Mouse (Mus musculus): Measurements from ENCODE around the gene Rab11fip4. TPM values are rescaled to one million over a fixed set of nuclear protein-coding genes. Genes with fewer than 3 reads are reported as not detected.

Rab11fip4 gene
- polyA plus RNA-seq, 1 experiment from 2014 or later, result 0.14 TPM

DNA sequence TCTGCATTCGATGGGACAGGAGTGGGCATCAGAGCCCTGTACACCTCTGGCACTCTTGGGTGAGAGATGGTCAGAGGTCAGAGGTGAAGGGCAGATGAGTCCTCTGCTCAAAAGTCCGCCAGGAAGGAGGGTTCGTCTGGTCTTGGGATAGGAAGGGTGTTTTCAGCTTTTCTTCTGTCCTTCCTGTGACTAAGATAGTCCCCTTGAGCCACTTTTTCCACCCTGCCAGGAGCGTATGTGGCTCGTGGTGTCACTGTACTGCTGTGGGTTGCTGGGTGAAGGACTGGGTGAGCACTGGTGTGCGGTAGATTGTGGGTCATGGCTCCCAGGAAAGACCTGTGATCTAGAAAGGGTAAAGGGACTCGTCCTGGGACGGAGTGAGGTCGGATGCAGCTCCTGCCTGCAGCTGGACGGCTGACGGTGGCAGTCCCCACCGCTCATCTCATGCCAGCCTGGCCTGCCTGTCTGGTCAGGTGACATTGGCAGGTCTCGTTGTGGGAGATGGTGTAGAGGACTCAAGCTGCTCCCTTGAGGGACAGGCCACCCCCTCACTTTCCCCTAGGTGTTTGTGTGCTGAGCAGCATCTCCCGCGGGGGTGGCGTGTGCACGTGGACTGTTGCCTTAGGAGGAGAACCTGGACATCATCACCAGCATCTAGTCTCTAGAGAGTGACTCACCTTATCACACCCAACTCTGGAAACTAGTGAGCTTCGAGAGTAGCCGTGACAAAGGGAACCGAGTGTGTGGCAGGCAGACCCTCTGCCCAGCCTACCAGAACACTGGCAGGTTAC lies 87.5 kb downstream of the Rab11fip4 start:
- Histone ChIP-seq H3K27ac (replicated peaks in 1 of 2; ENCODE audit: control insufficient read depth in 1 of 2, insufficient read depth in 1 of 2, low read depth in 2 of 2, low read length in 2 of 2) (no peak overlapping the region), H3K4me2 (ENCODE audit: low read length) (no peak overlapping the region), H3K4me3 (ENCODE audit: control insufficient read depth in 1 of 2, insufficient read depth in 1 of 2, low read depth in 1 of 2, low read length in 2 of 2) (no peak overlapping the region), H3K27me3 (ENCODE audit: control insufficient read depth, insufficient read depth, low read length) (no peaks in the 10 kb centered on the region), H3K4me1 (ENCODE audit: control insufficient read depth in 2 of 2, insufficient read depth in 2 of 2, low read length in 2 of 2) (peaks cover 15 to 16% of the 10 kb centered on the region in 2 experiments), H3K9me3 (ENCODE audit: control insufficient read depth, low read length) (no peaks in the 10 kb centered on the region), H3K9ac (ENCODE audit: low read length) (no peak overlapping the region), H3K36me3 (ENCODE audit: control insufficient read depth, insufficient read depth, low read length) (no peaks in the 10 kb centered on the region)
- ATAC-seq (ENCODE audit: insufficient number of reproducible peaks, insufficient read depth, low FRiP score, low read depth), result no peak
- 74% methylated on average over 20 of the region's 20 CpGs for WGBS

DNA sequence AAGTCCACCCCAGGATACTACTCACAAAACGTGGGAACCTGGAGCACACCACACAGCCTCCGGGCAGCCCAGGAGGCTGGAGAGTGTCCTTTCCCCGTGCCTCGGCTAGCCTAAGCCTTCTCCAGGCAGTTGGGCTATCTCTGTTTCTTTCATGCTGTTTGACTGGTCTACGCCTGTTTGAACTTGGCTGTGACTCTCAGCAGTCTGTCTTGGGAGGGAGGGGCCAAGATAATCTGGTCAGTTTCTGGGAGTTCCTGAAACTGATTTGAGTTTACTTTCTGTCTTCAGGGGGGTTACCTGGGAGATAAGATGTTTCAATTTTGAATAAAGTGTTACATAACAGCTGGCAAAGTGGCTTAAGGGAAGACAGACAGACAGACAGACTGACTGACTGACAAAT lies 88.9 kb downstream of the Rab11fip4 start:
- Histone ChIP-seq H3K4me2 (ENCODE audit: low read length) (no peak overlapping the region), H3K9ac (ENCODE audit: low read length) (no peak overlapping the region), H3K36me3 (ENCODE audit: control insufficient read depth, insufficient read depth, low read length) (no peaks in the 10 kb centered on the region), H3K27me3 (ENCODE audit: control insufficient read depth, insufficient read depth, low read length) (no peaks in the 10 kb centered on the region), H3K9me3 (ENCODE audit: control insufficient read depth, low read length) (no peaks in the 10 kb centered on the region), H3K27ac (replicated peaks in 1 of 2; ENCODE audit: control insufficient read depth in 1 of 2, insufficient read depth in 1 of 2, low read depth in 2 of 2, low read length in 2 of 2) (no peak overlapping the region), H3K4me3 (ENCODE audit: control insufficient read depth in 1 of 2, insufficient read depth in 1 of 2, low read depth in 1 of 2, low read length in 2 of 2) (no peak overlapping the region), H3K4me1 (ENCODE audit: control insufficient read depth in 2 of 2, insufficient read depth in 2 of 2, low read length in 2 of 2) (peaks cover 7 to 10% of the 10 kb centered on the region in 2 experiments)
- ATAC-seq (ENCODE audit: insufficient number of reproducible peaks, insufficient read depth, low FRiP score, low read depth), result no peak
- 66% methylated on average over 5 of the region's 5 CpGs for WGBS

DNA sequence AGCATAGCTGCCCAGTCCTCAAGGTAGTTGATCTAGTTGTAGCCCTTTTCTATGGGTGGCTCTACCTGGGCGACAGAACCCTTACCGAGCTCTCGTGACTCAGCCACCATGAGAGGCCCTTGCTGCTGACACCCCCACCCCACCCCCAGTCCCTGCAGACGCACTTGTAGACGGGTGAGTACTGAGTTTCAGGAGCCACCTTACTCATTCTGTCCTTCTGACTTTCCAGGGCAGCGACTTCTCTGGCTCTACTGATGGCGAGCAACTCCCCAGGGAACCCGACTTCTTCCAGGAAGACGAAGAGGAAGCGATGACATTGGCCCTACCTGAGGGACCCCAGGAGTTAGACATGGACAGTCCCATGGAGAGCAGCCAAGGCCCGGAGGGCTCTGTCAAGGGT lies 89.5 kb downstream of the Rab11fip4 start:
- no peaks in the 10 kb centered on the region for H3K9me3 ChIP-seq (ENCODE audit: control insufficient read depth, low read length)
- peaks cover 2 to 6% of the 10 kb centered on the region in 2 experiments; a peak in 3 of 4 replicates for H3K4me1 ChIP-seq (ENCODE audit: control insufficient read depth in 2 of 2, insufficient read depth in 2 of 2, low read length in 2 of 2)
- ATAC-seq (ENCODE audit: insufficient number of reproducible peaks, insufficient read depth, low FRiP score, low read depth), result no peak
- H3K4me2 ChIP-seq (ENCODE audit: low read length), result no peak overlapping the region
- 79% methylated on average over 11 of the region's 11 CpGs for WGBS
- H3K27ac ChIP-seq (replicated peaks in 1 of 2; ENCODE audit: control insufficient read depth in 1 of 2, insufficient read depth in 1 of 2, low read depth in 2 of 2, low read length in 2 of 2), result no peak overlapping the region
- no peak overlapping the region for H3K4me3 ChIP-seq (ENCODE audit: control insufficient read depth in 1 of 2, insufficient read depth in 1 of 2, low read depth in 1 of 2, low read length in 2 of 2)
- H3K27me3 ChIP-seq (ENCODE audit: control insufficient read depth, insufficient read depth, low read length), result no peaks in the 10 kb centered on the region
- H3K36me3 ChIP-seq (ENCODE audit: control insufficient read depth, insufficient read depth, low read length), result no peaks in the 10 kb centered on the region
- H3K9ac ChIP-seq (ENCODE audit: low read length), result no peak overlapping the region

DNA sequence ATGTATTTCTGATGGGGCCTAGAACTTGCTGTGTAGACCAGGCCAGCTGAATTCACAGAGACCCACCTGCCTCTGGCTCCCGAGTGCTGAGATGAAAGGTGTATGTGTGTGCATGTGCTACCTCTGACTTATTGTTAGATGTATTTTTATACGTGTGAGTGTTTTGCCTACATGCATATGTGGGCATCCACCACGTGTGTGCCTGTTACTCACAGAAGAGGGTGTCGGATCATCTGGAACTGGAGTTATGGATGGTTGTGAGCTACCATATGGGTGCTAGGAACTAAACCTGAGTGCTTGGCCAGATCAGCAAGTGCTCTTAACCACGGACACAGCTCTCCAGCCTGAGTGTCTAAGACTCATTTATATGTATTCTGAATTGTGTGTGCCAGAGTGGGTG lies 90.2 kb downstream of the Rab11fip4 start:
- Histone ChIP-seq H3K27me3 (ENCODE audit: control insufficient read depth, insufficient read depth, low read length) (no peaks in the 10 kb centered on the region), H3K4me3 (ENCODE audit: control insufficient read depth in 1 of 2, insufficient read depth in 1 of 2, low read depth in 1 of 2, low read length in 2 of 2) (no peak overlapping the region), H3K9ac (ENCODE audit: low read length) (no peak overlapping the region), H3K4me1 (ENCODE audit: control insufficient read depth in 2 of 2, insufficient read depth in 2 of 2, low read length in 2 of 2) (no peaks in the 10 kb centered on the region), H3K9me3 (ENCODE audit: control insufficient read depth, low read length) (no peaks in the 10 kb centered on the region), H3K27ac (replicated peaks in 1 of 2; ENCODE audit: control insufficient read depth in 1 of 2, insufficient read depth in 1 of 2, low read depth in 2 of 2, low read length in 2 of 2) (no peak overlapping the region), H3K36me3 (ENCODE audit: control insufficient read depth, insufficient read depth, low read length) (no peaks in the 10 kb centered on the region), H3K4me2 (ENCODE audit: low read length) (no peak overlapping the region)
- ATAC-seq (ENCODE audit: insufficient number of reproducible peaks, insufficient read depth, low FRiP score, low read depth), result no peak
- WGBS, result 77% methylated on average over 5 of the region's 5 CpGs

DNA sequence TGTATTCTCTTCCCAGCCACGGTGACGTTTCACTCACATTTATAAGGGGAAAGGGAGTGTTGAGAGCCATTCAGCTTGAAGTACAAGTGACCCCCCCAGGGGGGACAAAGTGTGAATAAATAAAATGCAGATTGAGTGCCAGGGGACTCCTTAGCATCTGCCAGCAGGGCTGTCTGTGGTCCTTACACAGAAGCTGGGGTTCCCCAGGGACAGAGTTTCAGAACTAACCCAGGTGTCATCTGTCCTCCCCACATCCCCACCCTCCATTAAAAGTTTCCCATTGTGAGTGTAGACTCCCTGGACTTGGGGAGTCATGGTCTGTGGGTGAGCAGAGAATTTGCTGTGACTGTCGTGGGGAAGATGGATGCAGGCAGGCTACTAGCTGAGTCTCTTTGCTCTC lies 90.8 kb downstream of the Rab11fip4 start:
- no peak overlapping the region for H3K4me3 ChIP-seq (ENCODE audit: control insufficient read depth in 1 of 2, insufficient read depth in 1 of 2, low read depth in 1 of 2, low read length in 2 of 2)
- H3K9ac ChIP-seq (ENCODE audit: low read length), result no peak overlapping the region
- no peak overlapping the region for H3K27ac ChIP-seq (replicated peaks in 1 of 2; ENCODE audit: control insufficient read depth in 1 of 2, insufficient read depth in 1 of 2, low read depth in 2 of 2, low read length in 2 of 2)
- no peaks in the 10 kb centered on the region for H3K9me3 ChIP-seq (ENCODE audit: control insufficient read depth, low read length)
- H3K36me3 ChIP-seq (ENCODE audit: control insufficient read depth, insufficient read depth, low read length), result no peaks in the 10 kb centered on the region
- no peak for ATAC-seq (ENCODE audit: insufficient number of reproducible peaks, insufficient read depth, low FRiP score, low read depth)
- H3K27me3 ChIP-seq (ENCODE audit: control insufficient read depth, insufficient read depth, low read length), result no peaks in the 10 kb centered on the region
- H3K4me1 ChIP-seq (ENCODE audit: control insufficient read depth in 2 of 2, insufficient read depth in 2 of 2, low read length in 2 of 2), result no peaks in the 10 kb centered on the region
- 55% methylated on average over 3 of the region's 3 CpGs for WGBS
- H3K4me2 ChIP-seq (ENCODE audit: low read length), result no peak overlapping the region

DNA sequence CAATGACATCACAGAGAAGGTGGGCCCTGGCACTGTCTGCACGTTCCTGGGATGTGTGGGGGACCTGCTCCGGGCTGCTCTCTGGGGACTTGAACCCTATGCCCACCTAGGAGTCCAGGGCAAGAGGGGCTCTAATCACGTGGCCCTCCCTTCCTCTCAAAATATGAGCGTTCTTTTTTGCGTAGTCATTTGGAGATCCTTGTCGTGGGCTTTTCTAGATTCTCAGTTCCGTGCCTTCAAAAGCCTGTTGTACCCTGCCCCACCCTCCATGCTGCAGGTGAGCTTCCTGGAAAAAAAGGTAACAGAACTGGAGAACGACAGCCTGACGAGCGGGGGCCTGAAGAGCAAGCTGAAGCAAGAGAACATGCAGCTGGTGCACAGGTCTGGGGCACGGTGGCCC lies 94.1 kb downstream of the Rab11fip4 start:
- Histone ChIP-seq H3K9ac (ENCODE audit: low read length) (no peak overlapping the region), H3K36me3 (ENCODE audit: control insufficient read depth, insufficient read depth, low read length) (no peaks in the 10 kb centered on the region), H3K4me2 (ENCODE audit: low read length) (no peak overlapping the region), H3K27ac (replicated peaks in 1 of 2; ENCODE audit: control insufficient read depth in 1 of 2, insufficient read depth in 1 of 2, low read depth in 2 of 2, low read length in 2 of 2) (no peak overlapping the region), H3K27me3 (ENCODE audit: control insufficient read depth, insufficient read depth, low read length) (no peaks in the 10 kb centered on the region), H3K4me3 (ENCODE audit: control insufficient read depth in 1 of 2, insufficient read depth in 1 of 2, low read depth in 1 of 2, low read length in 2 of 2) (no peak overlapping the region), H3K9me3 (ENCODE audit: control insufficient read depth, low read length) (no peaks in the 10 kb centered on the region), H3K4me1 (ENCODE audit: control insufficient read depth in 2 of 2, insufficient read depth in 2 of 2, low read length in 2 of 2) (no peaks in the 10 kb centered on the region)
- no peak for ATAC-seq (ENCODE audit: insufficient number of reproducible peaks, insufficient read depth, low FRiP score, low read depth)
- WGBS, result 84% methylated on average over 11 of the region's 11 CpGs

DNA sequence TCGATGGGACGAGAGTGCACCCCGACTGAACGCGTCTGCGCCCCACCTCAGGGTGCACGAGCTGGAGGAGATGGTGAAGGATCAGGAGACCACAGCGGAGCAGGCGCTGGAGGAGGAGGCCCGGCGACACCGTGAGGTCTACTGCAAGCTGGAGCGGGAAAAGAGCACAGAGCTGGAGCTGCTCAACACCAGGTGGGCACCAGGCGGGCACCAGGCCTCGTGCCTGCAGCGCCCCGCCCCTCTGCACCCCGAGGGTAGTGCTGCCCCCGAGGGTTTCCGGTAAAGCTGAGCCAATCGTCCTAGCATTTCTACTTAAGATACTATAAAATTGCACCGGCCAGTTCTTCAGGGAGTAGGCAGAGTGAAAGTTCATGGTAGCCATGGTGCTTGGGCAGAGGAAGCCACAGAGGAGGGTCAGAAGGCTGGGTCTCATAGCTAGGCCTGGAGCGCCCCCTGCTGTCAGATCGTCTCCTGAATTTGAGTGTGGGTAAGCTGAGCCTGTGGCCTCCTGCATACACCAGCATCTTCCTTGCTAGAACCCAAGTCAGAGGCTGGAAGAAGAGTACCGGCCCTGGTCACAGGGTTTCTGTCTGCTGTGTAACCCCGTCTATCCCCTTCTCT lies 95.6 kb downstream of the Rab11fip4 start:
- Histone ChIP-seq H3K9ac (ENCODE audit: low read length) (no peak overlapping the region), H3K36me3 (ENCODE audit: control insufficient read depth, insufficient read depth, low read length) (no peaks in the 10 kb centered on the region), H3K4me3 (ENCODE audit: control insufficient read depth in 1 of 2, insufficient read depth in 1 of 2, low read depth in 1 of 2, low read length in 2 of 2) (no peak overlapping the region), H3K27me3 (ENCODE audit: control insufficient read depth, insufficient read depth, low read length) (no peaks in the 10 kb centered on the region), H3K4me2 (ENCODE audit: low read length) (no peak overlapping the region), H3K9me3 (ENCODE audit: control insufficient read depth, low read length) (no peaks in the 10 kb centered on the region), H3K4me1 (ENCODE audit: control insufficient read depth in 2 of 2, insufficient read depth in 2 of 2, low read length in 2 of 2) (no peaks in the 10 kb centered on the region), H3K27ac (replicated peaks in 1 of 2; ENCODE audit: control insufficient read depth in 1 of 2, insufficient read depth in 1 of 2, low read depth in 2 of 2, low read length in 2 of 2) (no peak overlapping the region)
- whole genome bisulfite sequencing, result 63% methylated on average over 26 of the region's 26 CpGs
- ATAC-seq (ENCODE audit: insufficient number of reproducible peaks, insufficient read depth, low FRiP score, low read depth), result peak; percentile 56; the same call in 1 of the 2 replicates
